Mouse (Mus musculus): ENCODE measurements at regions not wholly inside any gene's neighbourhood (a gene's known extent, or its start where the extent isn't known, plus 50 kb on each side); places are given as distances from the start of the nearest gene placed in this dataset.

GRCm38 (mm10) chr2:50772101-50772500, 376.8 kb downstream of the Rnd3 start:
- TF ChIP-seq CTCF (IDR thresholded peaks at IDR 0.05; ENCODE audit: control insufficient read depth, insufficient read depth, insufficient replicate concordance, low read depth, low read length) (no peak), POLR2A (IDR thresholded peaks at IDR 0.05; ENCODE audit: control insufficient read depth, low read depth, low read length) (no peak)

Data from testis, adult 2 months (tissue).